9 mouse cellular contexts compared by ENCODE assay signal in genomic region chr1:88260114-88260513, GRCm38 (mm10). TPM values are rescaled to one million over a fixed set of nuclear protein-coding genes. Genes with fewer than 3 reads are reported as not detected.
A peak's percentile ranks its signal among the peaks of the same experiment; 100 is the strongest.
DNase-seq lines count a peak whose midpoint lies in the region; ATAC-seq lines count a peak whose summit lies in the region.
"Had no signal": no experiment of that assay in that cellular context is flagged by ENCODE, and none has a peak within 500 bp of the region (broad histone marks: within the 10 kb centered on the region; RNA-seq: fewer than 3 reads in every experiment).

No protein-coding gene starts in this region.

- H3K9ac ChIP-seq in neural tube, embryonic 11.5 days (ENCODE audit: low read length), result no peak overlapping the region
- H3K9ac ChIP-seq in kidney, embryonic 14.5 days (ENCODE audit: low read depth, low read length), result no peak overlapping the region
- no peak overlapping the region for H3K9ac ChIP-seq in midbrain, embryonic 15.5 days

- H3K4me2 ChIP-seq in neural tube, embryonic 11.5 days (ENCODE audit: low read depth), result no peak overlapping the region
- no peak overlapping the region for H3K4me2 ChIP-seq in kidney, embryonic 14.5 days (replicated peaks; ENCODE audit: low read depth, low read length)
- H3K4me2 ChIP-seq in midbrain, embryonic 15.5 days, result no peak overlapping the region

- no peaks in the 10 kb centered on the region for H3K4me1 ChIP-seq in neural tube, embryonic 11.5 days (ENCODE audit: control insufficient read depth, insufficient read depth, low read length)
- H3K4me1 ChIP-seq in kidney, embryonic 14.5 days (ENCODE audit: control insufficient read depth, insufficient read depth, low read length), result no peaks in the 10 kb centered on the region; the same call in 1 of the 2 replicates
- no peaks in the 10 kb centered on the region for H3K4me1 ChIP-seq in midbrain, embryonic 15.5 days

- H3K4me3 ChIP-seq in neural tube, embryonic 11.5 days (ENCODE audit: low read depth, low read length), result no peak overlapping the region
- no peak overlapping the region for H3K4me3 ChIP-seq in kidney, embryonic 14.5 days (ENCODE audit: low read length)
- H3K4me3 ChIP-seq in midbrain, embryonic 15.5 days, result no peak overlapping the region

- peaks cover 45% of the 10 kb centered on the region for H3K36me3 ChIP-seq in neural tube, embryonic 11.5 days (ENCODE audit: control insufficient read depth, insufficient read depth, low read length)
- peaks cover 51% of the 10 kb centered on the region for H3K36me3 ChIP-seq in kidney, embryonic 14.5 days (ENCODE audit: control insufficient read depth, insufficient read depth, low read length)
- H3K36me3 ChIP-seq in midbrain, embryonic 15.5 days (replicated peaks), result peaks cover 41% of the 10 kb centered on the region

- no peak overlapping the region for H3K27ac ChIP-seq in neural tube, embryonic 11.5 days (ENCODE audit: low read depth, low read length)
- no peak overlapping the region for H3K27ac ChIP-seq in kidney, embryonic 14.5 days (ENCODE audit: low read depth, low read length)
- H3K27ac ChIP-seq in midbrain, embryonic 15.5 days, result no peak overlapping the region

- no peaks in the 10 kb centered on the region for H3K27me3 ChIP-seq in neural tube, embryonic 11.5 days (ENCODE audit: control insufficient read depth, insufficient read depth, low read length)
- H3K27me3 ChIP-seq in kidney, embryonic 14.5 days (ENCODE audit: control insufficient read depth, insufficient read depth, low read length), result no peaks in the 10 kb centered on the region
- no peaks in the 10 kb centered on the region for H3K27me3 ChIP-seq in midbrain, embryonic 15.5 days (replicated peaks)

- 81% methylated on average over 6 of the region's 6 CpGs for WGBS in neural tube, embryonic 11.5 days
- WGBS in kidney, embryonic 14.5 days, result 78% methylated on average over 6 of the region's 6 CpGs
- WGBS in midbrain, embryonic 15.5 days, result 80% methylated on average over 6 of the region's 6 CpGs

- peak; percentile 5 for ATAC-seq in neural tube, embryonic 11.5 days (ENCODE audit: insufficient read depth, low FRiP score, low TSS enrichment)
- peak; percentile 10; the same call in 1 of the 2 replicates for ATAC-seq in kidney, embryonic 14.5 days (ENCODE audit: low FRiP score, low TSS enrichment)
- ATAC-seq in midbrain, embryonic 15.5 days (replicated peaks), result peak; percentile 7; the same call in 1 of the 2 replicates

- H3K9me3 ChIP-seq in neural tube, embryonic 11.5 days (ENCODE audit: control insufficient read depth, low read length), result peaks cover 76% of the 10 kb centered on the region
- H3K9me3 ChIP-seq in kidney, embryonic 14.5 days (ENCODE audit: control insufficient read depth, low read length), result peaks cover 21% of the 10 kb centered on the region
- H3K9me3 ChIP-seq in midbrain, embryonic 15.5 days, result peaks cover 10% of the 10 kb centered on the region

- DNase-seq in adrenal gland, postnatal 10 days, result peak; percentile 80
- DNase-seq in adrenal gland, postnatal 25 days, result no peak
- no peak for DNase-seq in neural tube, embryonic 11.5 days (ENCODE audit: low spot score)
- no peak for DNase-seq in neural tube, embryonic 10.5 days (ENCODE audit: extremely low spot score, low spot score)
- DNase-seq in T-cell, adult 2 months (ENCODE audit: low spot score), result no peak
- DNase-seq in left cerebral cortex, adult 11 months (ENCODE audit: low spot score), result no peak

RNA-seq across cellular contexts. Expression of gene Hjurp, which starts 17.3 kb away (rescaled TPM):
- 10 to 100 TPM; 63.8 to 91.9 TPM for total RNA-seq in adrenal gland, postnatal 10 days (2021)
- 58.4 and 64.0 TPM in 2 replicates for total RNA-seq in adrenal gland, postnatal 25 days (2021)
- polyA plus RNA-seq in neural tube, embryonic 11.5 days (2014; fragmentation: Nextera tagmentation; extraction: Ambion mirVana), result 136 and 141 TPM in 2 replicates
- 98.2 and 175 TPM in 2 replicates for polyA plus RNA-seq in kidney, embryonic 14.5 days (2014; fragmentation: Nextera tagmentation; extraction: Ambion mirVana)
- 85.4 and 86.4 TPM in 2 replicates for polyA plus RNA-seq in midbrain, embryonic 15.5 days (2015; fragmentation: Nextera tagmentation; extraction: Ambion mirVana)

RNA-seq across cellular contexts. Expression of gene Trpm8, which starts 17.3 kb away (rescaled TPM):
- not detected for total RNA-seq in adrenal gland, postnatal 10 days (2021)
- not detected in 2 replicates for total RNA-seq in adrenal gland, postnatal 25 days (2021)
- polyA plus RNA-seq in neural tube, embryonic 11.5 days (2014; fragmentation: Nextera tagmentation; extraction: Ambion mirVana), result not detected in 2 replicates
- not detected in 2 replicates for polyA plus RNA-seq in kidney, embryonic 14.5 days (2014; fragmentation: Nextera tagmentation; extraction: Ambion mirVana)
- polyA plus RNA-seq in midbrain, embryonic 15.5 days (2015; fragmentation: Nextera tagmentation; extraction: Ambion mirVana), result 0.09 and 0.10 TPM in 2 replicates

RNA-seq across cellular contexts. Expression of gene Mroh2a, which starts 33.3 kb away (rescaled TPM):
- total RNA-seq in adrenal gland, postnatal 10 days (2021), result 1 to 10 TPM in 1 of 2 experiments, under 1 TPM in 1; 0.67 to 1.3 TPM
- 0.33 TPM in 1 of 2 replicates, not detected in the other for total RNA-seq in adrenal gland, postnatal 25 days (2021)
- polyA plus RNA-seq in neural tube, embryonic 11.5 days (2014; fragmentation: Nextera tagmentation; extraction: Ambion mirVana), result 1.3 and 1.4 TPM in 2 replicates
- polyA plus RNA-seq in kidney, embryonic 14.5 days (2014; fragmentation: Nextera tagmentation; extraction: Ambion mirVana), result 1.4 TPM in 2 replicates
- polyA plus RNA-seq in midbrain, embryonic 15.5 days (2015; fragmentation: Nextera tagmentation; extraction: Ambion mirVana), result 0.50 and 0.86 TPM in 2 replicates

RNA-seq across cellular contexts. Expression of gene Ugt1a1, which starts 48.4 kb away (rescaled TPM):
- total RNA-seq in adrenal gland, postnatal 10 days (2021), result 100 to 1,000 TPM in 1 of 2 experiments, 10 to 100 TPM in 1; 40.3 to 102 TPM
- total RNA-seq in adrenal gland, postnatal 25 days (2021), result 27.4 and 28.3 TPM in 2 replicates
- not detected in 2 replicates for polyA plus RNA-seq in neural tube, embryonic 11.5 days (2014; fragmentation: Nextera tagmentation; extraction: Ambion mirVana)
- polyA plus RNA-seq in kidney, embryonic 14.5 days (2014; fragmentation: Nextera tagmentation; extraction: Ambion mirVana), result 0.30 and 0.61 TPM in 2 replicates
- polyA plus RNA-seq in midbrain, embryonic 15.5 days (2015; fragmentation: Nextera tagmentation; extraction: Ambion mirVana), result not detected in 2 replicates
- polyA plus RNA-seq: C2C12 had no signal

RNA-seq across cellular contexts. Expression of gene Dnajb3, which starts 54.5 kb away (rescaled TPM):
- 1 to 10 TPM; 3.0 to 3.9 TPM for total RNA-seq in adrenal gland, postnatal 10 days (2021)
- 3.4 and 5.9 TPM in 2 replicates for total RNA-seq in adrenal gland, postnatal 25 days (2021)
- polyA plus RNA-seq in neural tube, embryonic 11.5 days (2014; fragmentation: Nextera tagmentation; extraction: Ambion mirVana), result 13.6 and 14.8 TPM in 2 replicates
- polyA plus RNA-seq in kidney, embryonic 14.5 days (2014; fragmentation: Nextera tagmentation; extraction: Ambion mirVana), result 9.6 and 12.7 TPM in 2 replicates
- 13.2 and 13.5 TPM in 2 replicates for polyA plus RNA-seq in midbrain, embryonic 15.5 days (2015; fragmentation: Nextera tagmentation; extraction: Ambion mirVana)
- polyA plus RNA-seq: C2C12 had no signal
